Mouse (Mus musculus) MEL (cell line): Measurements from ENCODE around the gene Btbd16. TPM values are rescaled to one million over a fixed set of nuclear protein-coding genes. Genes with fewer than 3 reads are reported as not detected.

ENCODE experiments used
- DNase-seq: peaks from one replicate; pipeline ENCODE4 v3.0.0; 2011; ENCODE audit warnings: low read depth, low spot score
- H3K27ac ChIP-seq: 2 replicates; pipeline ENCODE4 v1.5.1; 2012; ENCODE audit warnings: low read depth, mild to moderate bottlenecking, control low read depth, low read length, moderate library complexity; ENCODE audit not compliant: control insufficient read depth
- H3K27me3 ChIP-seq, 2 experiments: fragments of 150-350 bp in 1 of 2; sonication (generic) in 1 of 2; 2 replicates each; pipeline ENCODE4 v1.6.1; 2012; ENCODE audit warnings: low read length in 2 of 2, mild to moderate bottlenecking in 2 of 2, improper control_type of control experiment in 1 of 2, moderate library complexity in 1 of 2; ENCODE audit not compliant: insufficient read depth in 2 of 2, control insufficient read depth in 1 of 2
- H3K36me3 ChIP-seq, 2 experiments: 2 replicates each; pipeline ENCODE4 v1.6.1; 2012 to 2014; ENCODE audit warnings: low read length in 2 of 2, improper control_type of control experiment in 1 of 2, inconsistent platforms in 1 of 2, mild to moderate bottlenecking in 1 of 2; ENCODE audit not compliant: insufficient read depth in 2 of 2, control insufficient read depth in 1 of 2
- H3K4me1 ChIP-seq, 2 experiments: fragments of 150-350 bp in 1 of 2; sonication (generic) in 1 of 2; 2 replicates each; pipeline ENCODE4 v1.6.1; 2012; ENCODE audit warnings: low read length in 2 of 2, improper control_type of control experiment in 1 of 2, mild to moderate bottlenecking in 1 of 2; ENCODE audit not compliant: insufficient read depth in 2 of 2, control insufficient read depth in 1 of 2
- H3K4me3 ChIP-seq, 2 experiments: fragments of 150-350 bp in 1 of 2; sonication (generic) in 1 of 2; 2 replicates each; pipeline ENCODE4 v1.5.1; 2012; ENCODE audit warnings: low read depth in 2 of 2, low read length in 2 of 2, mild to moderate bottlenecking in 2 of 2, moderate library complexity in 2 of 2, control low read depth in 1 of 2, improper control_type of control experiment in 1 of 2; ENCODE audit not compliant: control insufficient read depth in 1 of 2, insufficient read depth in 1 of 2
- H3K79me2 ChIP-seq: 2 replicates; pipeline ENCODE4 v1.6.1; 2012; ENCODE audit warnings: mild to moderate bottlenecking, low read length, moderate library complexity; ENCODE audit not compliant: control insufficient read depth, poor library complexity, insufficient read depth
- H3K9ac ChIP-seq: 2 replicates; pipeline ENCODE4 v1.6.1; 2012; ENCODE audit warnings: low read depth, mild to moderate bottlenecking, control low read depth, low read length, moderate library complexity; ENCODE audit not compliant: control insufficient read depth, poor library complexity, severe bottlenecking
- H3K9me3 ChIP-seq: fragments of 150-350 bp; sonication (generic); replicated peaks from 2 replicates; pipeline ENCODE4 v1.6.1; 2012; ENCODE audit warnings: mild to moderate bottlenecking, low read length, improper control_type of control experiment, moderate library complexity; ENCODE audit not compliant: insufficient read depth
- CHD1 ChIP-seq: IDR thresholded peaks from 2 replicates; pipeline ENCODE4 v1.6.1; 2012; ENCODE audit warnings: low read depth, mild to moderate bottlenecking, inconsistent platforms, low read length, improper control_type of control experiment
- CTCF ChIP-seq, 3 experiments: IDR thresholded peaks in 2 of 3; conservative IDR thresholded peaks in 1 of 3; 2 replicates each; pipeline ENCODE4 v1.5.1; 2011 to 2012; ENCODE audit warnings: low read length in 3 of 3, low read depth in 2 of 3, mild to moderate bottlenecking in 2 of 3, improper control_type of control experiment in 1 of 3, inconsistent platforms in 1 of 3, mixed read lengths in 1 of 3, moderate library complexity in 1 of 3; ENCODE audit not compliant: control insufficient read depth in 1 of 3, insufficient read depth in 1 of 3, poor library complexity in 1 of 3, severe bottlenecking in 1 of 3
- JUND ChIP-seq: IDR thresholded peaks from 2 replicates; pipeline ENCODE4 v1.6.1; 2011; ENCODE audit warnings: low read depth, mild to moderate bottlenecking, improper control_type of control experiment, low read length
- MEF2A ChIP-seq: IDR thresholded peaks from 2 replicates; pipeline ENCODE4 v1.6.1; 2014; ENCODE audit warnings: low read depth, mild to moderate bottlenecking, inconsistent platforms, low read length, improper control_type of control experiment; ENCODE audit not compliant: poor library complexity, insufficient replicate concordance, severe bottlenecking; ENCODE audit errors: extremely low read depth
- MXI1 ChIP-seq: IDR thresholded peaks from 2 replicates; pipeline ENCODE4 v1.6.1; 2011; ENCODE audit warnings: mild to moderate bottlenecking, low read depth, low read length, improper control_type of control experiment
- MYC ChIP-seq: IDR thresholded peaks from 2 replicates; pipeline ENCODE4 v1.6.1; 2011; ENCODE audit warnings: low read depth, mild to moderate bottlenecking, low read length, improper control_type of control experiment, moderate library complexity
- POLR2AphosphoS5 ChIP-seq: IDR thresholded peaks from 2 replicates; pipeline ENCODE4 v1.6.1; 2012; ENCODE audit warnings: low read depth, borderline replicate concordance, mild to moderate bottlenecking, inconsistent platforms, low read length, moderate library complexity, mixed read lengths
- RAD21 ChIP-seq: IDR thresholded peaks from 2 replicates; pipeline ENCODE4 v1.6.1; 2011; ENCODE audit warnings: mild to moderate bottlenecking, low read depth, low read length, improper control_type of control experiment
- TAL1 ChIP-seq: IDR thresholded peaks from 2 replicates; pipeline ENCODE4 v1.6.1; 2012; ENCODE audit warnings: mild to moderate bottlenecking, inconsistent platforms, low read length, moderate library complexity, mixed read lengths
- TCF12 ChIP-seq: IDR thresholded peaks from 2 replicates; pipeline ENCODE4 v1.6.1; 2014; ENCODE audit warnings: low read depth, mild to moderate bottlenecking, inconsistent platforms, low read length, improper control_type of control experiment, moderate library complexity
- UBTF ChIP-seq: IDR thresholded peaks from 2 replicates; pipeline ENCODE4 v1.6.1; 2012; ENCODE audit warnings: low read depth, mild to moderate bottlenecking, inconsistent platforms, low read length, improper control_type of control experiment, moderate library complexity, borderline replicate concordance; ENCODE audit not compliant: insufficient read depth
- ZKSCAN1 ChIP-seq: IDR thresholded peaks from 2 replicates; pipeline ENCODE4 v1.6.1; 2012; ENCODE audit warnings: low read depth, mild to moderate bottlenecking, inconsistent platforms, low read length, improper control_type of control experiment, moderate library complexity
- ZMIZ1 ChIP-seq: IDR thresholded peaks from 2 replicates; pipeline ENCODE4 v1.6.1; 2012; ENCODE audit warnings: low read depth, mild to moderate bottlenecking, inconsistent platforms, low read length, improper control_type of control experiment, moderate library complexity
- polyA plus RNA-seq, 2 experiments: library from polyadenylated mRNA; stranded (reverse) in 1 of 2; unstranded in 1 of 2; fragments of >175 nt in 1 of 2; fragments of >200 nt in 1 of 2; gene quantifications; 2 replicates each; pipeline versions ENCODE4 v1.2.1 to v1.2.4; 2012; ENCODE audit warnings: low replicate concordance in 2 of 2, low read depth in 1 of 2; ENCODE audit not compliant: insufficient read length in 2 of 2, insufficient read depth in 1 of 2, missing spikeins in 1 of 2
- total RNA-seq: library from RNA; depleted of rRNA; stranded (reverse); fragments of 300-350 nt; gene quantifications from 2 replicates; pipeline ENCODE4 v1.2.3, GENCODE M21; 2012

Gene Btbd16
- total and polyA plus RNA-seq, 3 experiments, result 0.71 to 0.89 TPM; not detected in 1

GRCm38 (mm10) chr7:130741099-130741498 is 32.8 kb upstream of the Btbd16 start:
- Histone ChIP-seq H3K79me2 (no peaks in the 10 kb centered on the region), H3K9me3 (no peaks in the 10 kb centered on the region), H3K9ac (no peak overlapping the region), H3K4me3 (no peak overlapping the region), H3K36me3 (no peaks in the 10 kb centered on the region), H3K4me1 (no peaks in the 10 kb centered on the region), H3K27ac (no peak overlapping the region), H3K27me3 (no peaks in the 10 kb centered on the region)
- TF ChIP-seq RAD21 (peak; percentile 14), CTCF (IDR thresholded peaks at IDR 0.05 in 2 of 3, conservative IDR thresholded peaks at IDR 0.05 in 1 of 3; ENCODE audit: control insufficient read depth in 1 of 3, insufficient read depth in 1 of 3, low read depth in 2 of 3, low read length in 3 of 3, poor library complexity in 1 of 3, severe bottlenecking in 1 of 3) (peak; percentile 8 to 37 (median 19); a peak in 4 of 6 replicates), MXI1 (no peak), UBTF (no peak)
- DNase-seq, result peak; percentile 21

GRCm38 (mm10) chr7:130743239-130744025 is 30.4 kb upstream of the Btbd16 start:
- no peaks in the 10 kb centered on the region for H3K9me3 ChIP-seq
- no peak overlapping the region for H3K27ac ChIP-seq
- TF ChIP-seq ZMIZ1 (no peak), JUND (no peak), TAL1 (no peak), MYC (no peak), RAD21 (no peak), TCF12 (no peak), MEF2A (no peak), CHD1 (no peak), ZKSCAN1 (no peak)
- H3K79me2 ChIP-seq, result no peaks in the 10 kb centered on the region
- H3K4me3 ChIP-seq, result no peak overlapping the region
- H3K36me3 ChIP-seq, result no peaks in the 10 kb centered on the region
- no peaks in the 10 kb centered on the region for H3K27me3 ChIP-seq
- H3K9ac ChIP-seq, result no peak overlapping the region
- no peak for DNase-seq
- H3K4me1 ChIP-seq, result no peaks in the 10 kb centered on the region

- no peak overlapping the region for H3K27ac ChIP-seq
- H3K4me3 ChIP-seq, result no peak overlapping the region
- H3K27me3 ChIP-seq, result no peaks in the 10 kb centered on the region
- H3K79me2 ChIP-seq, result no peaks in the 10 kb centered on the region
- no peaks in the 10 kb centered on the region for H3K9me3 ChIP-seq
- TF ChIP-seq POLR2AphosphoS5 (no peak), CTCF (IDR thresholded peaks at IDR 0.05 in 2 of 3, conservative IDR thresholded peaks at IDR 0.05 in 1 of 3; ENCODE audit: control insufficient read depth in 1 of 3, insufficient read depth in 1 of 3, low read depth in 2 of 3, low read length in 3 of 3, poor library complexity in 1 of 3, severe bottlenecking in 1 of 3) (peak in 1 of 3 experiments; percentile 12; a peak in 1 of 6 replicates)
- DNase-seq, result peak; percentile 10
- H3K9ac ChIP-seq, result no peak overlapping the region
- no peaks in the 10 kb centered on the region for H3K4me1 ChIP-seq
- no peaks in the 10 kb centered on the region; a peak in 1 of 4 replicates for H3K36me3 ChIP-seq
Observed at GRCm38 (mm10) chr7:130749165-130749564, 24.7 kb upstream of the Btbd16 start.
